Mouse (Mus musculus) megakaryocyte, embryonic 14.5 days (primary cell): ENCODE data around the gene H2-T23.
"Not testable (repeated sequence)": the region's sequence is repeated elsewhere in the genome, so short reads cannot be mapped to it uniquely, and the experiment has no call there.

Source experiments
- FLI1 ChIP-seq: IDR thresholded peaks from 2 replicates; pipeline ENCODE4 v1.6.1; 2012; ENCODE audit warnings: low read length, inconsistent platforms, mixed read lengths
- GATA1 ChIP-seq: IDR thresholded peaks from 3 replicates; pipeline ENCODE4 v1.6.1; 2012; ENCODE audit warnings: mixed read lengths, low read length, inconsistent platforms, borderline replicate concordance

- not testable (repeated sequence) for TF ChIP-seq GATA1, FLI1
Observed at GRCm38 (mm10) chr17:36035010-36035638, 2.5 kb upstream of the H2-T23 start.
